ENCODE assay signal across 8 mouse cellular contexts in genomic region chr11:59963364-59964162, GRCm38 (mm10). TPM values are rescaled to one million over a fixed set of nuclear protein-coding genes. Genes with fewer than 3 reads are reported as not detected.
DNase-seq lines count a peak whose midpoint lies in the region; ATAC-seq lines count a peak whose summit lies in the region.

No protein-coding gene starts in this region.

- H3K27ac ChIP-seq in hindbrain, embryonic 10.5 days: peak overlapping the region; percentile 79; the same call in 1 of the 2 replicates
- peak overlapping the region; percentile 46; the same call in 1 of the 2 replicates for H3K27ac ChIP-seq in midbrain, embryonic 10.5 days (replicated peaks)

- ATAC-seq in cerebellum, adult (ENCODE audit: insufficient number of reproducible peaks, low FRiP score, low TSS enrichment): no peak

- peak overlapping the region; percentile 58 for H3K4me3 ChIP-seq in hindbrain, embryonic 10.5 days
- H3K4me3 ChIP-seq in midbrain, embryonic 10.5 days: peak overlapping the region; percentile 62

- peak; percentile 28 to 38 for DNase-seq in cerebellum, postnatal 14 days
- peak; percentile 12 for DNase-seq in thymus, postnatal 25 days
- DNase-seq in thymus, postnatal 36 days: no peak
- DNase-seq in hindbrain, embryonic 10.5 days (ENCODE audit: low spot score): peak; percentile 45
- DNase-seq in midbrain, embryonic 10.5 days (ENCODE audit: low spot score): peak; percentile 48
- DNase-seq in layer of hippocampus, postnatal 14 days (ENCODE audit: low spot score in 2 of 2): no peak
- no peak for DNase-seq in urinary bladder, postnatal 10 days (ENCODE audit: low spot score)

- peaks cover 46% of the 10 kb centered on the region for H3K4me1 ChIP-seq in hindbrain, embryonic 10.5 days (replicated peaks)
- peaks cover 38% of the 10 kb centered on the region for H3K4me1 ChIP-seq in midbrain, embryonic 10.5 days

- H3K27me3 ChIP-seq in hindbrain, embryonic 10.5 days (ENCODE audit: insufficient read depth, poor library complexity, severe bottlenecking): peaks cover 64% of the 10 kb centered on the region
- peaks cover 45% of the 10 kb centered on the region for H3K27me3 ChIP-seq in midbrain, embryonic 10.5 days (ENCODE audit: low read depth, poor library complexity, severe bottlenecking)

- H3K36me3 ChIP-seq in hindbrain, embryonic 10.5 days: peaks cover 26% of the 10 kb centered on the region
- peaks cover 29% of the 10 kb centered on the region for H3K36me3 ChIP-seq in midbrain, embryonic 10.5 days

- H3K9me3 ChIP-seq in hindbrain, embryonic 10.5 days: no peaks in the 10 kb centered on the region
- H3K9me3 ChIP-seq in midbrain, embryonic 10.5 days (replicated peaks): no peaks in the 10 kb centered on the region

- WGBS in hindbrain, embryonic 10.5 days: 5% methylated on average over 34 of the region's 34 CpGs
- 6% methylated on average over 34 of the region's 34 CpGs for WGBS in midbrain, embryonic 10.5 days

RNA-seq across cellular contexts. Expression of gene Rasd1, which starts 1.2 kb away (rescaled TPM):
- 1.6 and 2.9 TPM in 2 replicates for polyA plus RNA-seq in hindbrain, embryonic 10.5 days (2016; fragmentation: Nextera tagmentation; extraction: Ambion mirVana)
- 1.7 TPM in 2 replicates for polyA plus RNA-seq in midbrain, embryonic 10.5 days (2016; fragmentation: Nextera tagmentation; extraction: Ambion mirVana)
- 10 to 100 TPM; 51.3 to 56.5 TPM for total RNA-seq in layer of hippocampus, postnatal 14 days (2021)

RNA-seq across cellular contexts. Expression of gene Med9, which starts 15.6 kb away (rescaled TPM):
- polyA plus RNA-seq in hindbrain, embryonic 10.5 days (2016; fragmentation: Nextera tagmentation; extraction: Ambion mirVana): 53.3 and 55.4 TPM in 2 replicates
- 51.2 and 55.9 TPM in 2 replicates for polyA plus RNA-seq in midbrain, embryonic 10.5 days (2016; fragmentation: Nextera tagmentation; extraction: Ambion mirVana)
- 10 to 100 TPM; 30.2 to 31.9 TPM for total RNA-seq in layer of hippocampus, postnatal 14 days (2021)

Comparison
In these comparisons a context has a peak if more than half of its experiments do, and no peak if none do; other contexts are left out.
1. DNase-seq: peak in cerebellum, postnatal 14 days (2 of 2), thymus, postnatal 25 days (single experiment), hindbrain, embryonic 10.5 days (single experiment) and midbrain, embryonic 10.5 days (single experiment); none in thymus, postnatal 36 days (0 of 2), layer of hippocampus, postnatal 14 days (0 of 2) and urinary bladder, postnatal 10 days (single experiment).